Mouse (Mus musculus) heart, embryonic 14.5 days (tissue): Measurements from ENCODE around the gene Cxcr5. TPM values are rescaled to one million over a fixed set of nuclear protein-coding genes. Genes with fewer than 3 reads are reported as not detected.

Experiments
- ATAC-seq: fragments of 200-750 bp; cut with Nextera tagmentation; 2 replicates; pipeline ENCODE4 v1.8.0; 2017; ENCODE audit warnings: low read depth, moderate TSS enrichment; ENCODE audit not compliant: insufficient number of reproducible peaks, insufficient read depth, low FRiP score
- H3K27ac ChIP-seq, 2 experiments: fragments of 200-500 bp in 1 of 2; fragments of 300-500 bp in 1 of 2; sonication (generic) in 1 of 2; replicated peaks in 1 of 2; 2 replicates each; pipeline ENCODE4 v1.5.1; 2012 to 2014; ENCODE audit warnings: low read depth in 2 of 2, low read length in 2 of 2, control low read depth in 1 of 2, mild to moderate bottlenecking in 1 of 2, mixed read lengths in 1 of 2; ENCODE audit not compliant: control insufficient read depth in 1 of 2, insufficient read depth in 1 of 2
- H3K27me3 ChIP-seq: fragments of 300-500 bp; sonication (generic); 2 replicates; pipeline ENCODE4 v1.6.1; 2014; ENCODE audit warnings: mild to moderate bottlenecking, low read length, control low read depth; ENCODE audit not compliant: control insufficient read depth, insufficient read depth
- H3K36me3 ChIP-seq: fragments of 300-500 bp; sonication (generic); 2 replicates; pipeline ENCODE4 v1.6.1; 2014; ENCODE audit warnings: mild to moderate bottlenecking, control low read depth, low read length, mixed read lengths; ENCODE audit not compliant: control insufficient read depth, insufficient read depth
- H3K4me1 ChIP-seq, 2 experiments: fragments of 200-500 bp in 1 of 2; fragments of 300-500 bp in 1 of 2; sonication (generic) in 1 of 2; 2 replicates each; pipeline ENCODE4 v1.6.1; 2012 to 2014; ENCODE audit warnings: low read length in 2 of 2, control low read depth in 1 of 2, mixed read lengths in 1 of 2; ENCODE audit not compliant: control insufficient read depth in 2 of 2, insufficient read depth in 2 of 2
- H3K4me2 ChIP-seq: fragments of 300-500 bp; sonication (generic); 2 replicates; pipeline ENCODE4 v1.6.1; 2014; ENCODE audit warnings: mild to moderate bottlenecking, low read length
- H3K4me3 ChIP-seq, 2 experiments: fragments of 200-500 bp in 1 of 2; fragments of 300-500 bp in 1 of 2; sonication (generic) in 1 of 2; 2 replicates each; pipeline ENCODE4 v1.5.1; 2012 to 2014; ENCODE audit warnings: low read length in 2 of 2, mild to moderate bottlenecking in 2 of 2, control low read depth in 1 of 2, low read depth in 1 of 2, moderate library complexity in 1 of 2; ENCODE audit not compliant: control insufficient read depth in 1 of 2, insufficient read depth in 1 of 2
- H3K9ac ChIP-seq: fragments of 300-500 bp; sonication (generic); 2 replicates; pipeline ENCODE4 v1.6.1; 2014; ENCODE audit warnings: mild to moderate bottlenecking, low read length
- H3K9me3 ChIP-seq: fragments of 300-500 bp; sonication (generic); 2 replicates; pipeline ENCODE4 v1.6.1; 2016; ENCODE audit warnings: low read length, control low read depth; ENCODE audit not compliant: control insufficient read depth
- WGBS: fragments of 180-500 bp; shearing (Covaris S2); extraction: QIAGEN DNeasy Blood & Tissue Kit; methylation state at CpG from one replicate; pipeline ENCODE4 v1.1.7; 2014; 5-methylcytosine and 5-hydroxymethylcytosine counted together
- polyA plus RNA-seq: library from polyadenylated mRNA; unstranded; fragments of >200 nt; fragmentation: Nextera tagmentation; extraction: Ambion mirVana; gene quantifications from 2 replicates; pipeline ENCODE4 v1.2.1, GENCODE M21; 2014

Gene Cxcr5
- polyA plus RNA-seq, 1 experiment from 2014 or later = not detected

DNA sequence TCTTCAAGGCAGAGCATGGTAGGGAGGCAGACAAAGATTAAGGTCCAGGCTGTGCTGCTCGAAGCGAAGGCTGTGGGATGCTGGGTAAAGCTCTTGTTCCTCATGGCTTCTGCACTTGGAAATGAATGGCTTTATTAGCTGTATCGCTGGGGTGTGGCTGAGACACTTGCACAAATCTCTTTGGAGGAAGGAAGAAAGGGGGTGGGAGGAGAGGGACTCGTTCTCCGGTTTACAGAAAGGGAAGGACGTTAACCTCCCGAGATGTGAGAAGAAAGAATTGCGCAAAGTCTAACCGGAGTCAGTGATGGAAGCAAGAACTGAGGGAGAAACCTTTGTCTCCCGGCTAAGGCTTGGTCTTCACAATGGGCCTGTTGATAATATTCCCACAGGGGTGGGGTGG is 10.5 kb downstream of the Cxcr5 start:
- no peak overlapping the region for H3K9ac ChIP-seq
- H3K9me3 ChIP-seq = no peaks in the 10 kb centered on the region
- no peak overlapping the region for H3K4me2 ChIP-seq
- 87% methylated on average over 10 of the region's 10 CpGs for WGBS
- H3K27me3 ChIP-seq = no peaks in the 10 kb centered on the region
- no peak overlapping the region for H3K27ac ChIP-seq
- H3K36me3 ChIP-seq = no peaks in the 10 kb centered on the region
- no peaks in the 10 kb centered on the region; a peak in 1 of 4 replicates for H3K4me1 ChIP-seq
- H3K4me3 ChIP-seq = no peak overlapping the region
- ATAC-seq = no peak

DNA sequence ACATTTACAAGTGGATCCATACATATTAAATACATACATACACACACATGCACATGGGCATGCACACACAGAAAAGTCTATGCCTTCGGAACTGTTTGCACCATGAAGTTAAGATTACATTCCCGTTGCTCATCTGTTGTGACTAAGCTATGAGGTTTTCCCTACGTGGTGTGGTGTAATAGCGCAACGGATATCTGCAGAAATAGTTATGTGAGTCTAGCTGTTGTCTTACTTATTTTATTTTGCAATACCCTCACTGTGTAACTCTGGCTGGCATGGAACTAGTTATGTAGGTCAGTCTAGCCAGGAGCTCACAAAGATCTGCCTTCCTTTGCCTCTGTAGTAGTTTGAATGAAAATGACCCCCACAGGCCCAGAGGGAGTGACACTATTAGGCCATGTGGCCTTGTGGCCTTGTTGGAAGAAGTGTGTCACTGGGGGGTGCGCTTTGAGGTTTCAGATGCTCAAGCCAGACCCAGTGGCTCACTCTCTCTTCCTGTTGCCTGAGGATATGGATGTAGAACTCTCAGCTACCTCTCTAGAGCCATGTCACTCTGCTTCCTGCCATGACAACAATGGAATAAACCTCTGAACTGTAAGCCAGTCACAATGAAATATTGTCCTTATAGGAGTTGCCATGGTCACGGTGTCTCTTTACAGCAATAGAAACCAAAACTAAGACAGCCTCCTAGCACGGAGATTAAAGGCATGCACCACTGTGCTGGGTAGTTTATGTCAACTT is 13.1 kb downstream of the Cxcr5 start:
- WGBS = 90% methylated on average over 8 of the region's 8 CpGs
- no peak for ATAC-seq
- Histone ChIP-seq H3K27ac (no peak overlapping the region), H3K9me3 (no peaks in the 10 kb centered on the region), H3K4me2 (no peak overlapping the region), H3K4me3 (no peak overlapping the region), H3K4me1 (no peaks in the 10 kb centered on the region; a peak in 1 of 4 replicates), H3K27me3 (no peaks in the 10 kb centered on the region), H3K9ac (no peak overlapping the region), H3K36me3 (no peaks in the 10 kb centered on the region)

DNA sequence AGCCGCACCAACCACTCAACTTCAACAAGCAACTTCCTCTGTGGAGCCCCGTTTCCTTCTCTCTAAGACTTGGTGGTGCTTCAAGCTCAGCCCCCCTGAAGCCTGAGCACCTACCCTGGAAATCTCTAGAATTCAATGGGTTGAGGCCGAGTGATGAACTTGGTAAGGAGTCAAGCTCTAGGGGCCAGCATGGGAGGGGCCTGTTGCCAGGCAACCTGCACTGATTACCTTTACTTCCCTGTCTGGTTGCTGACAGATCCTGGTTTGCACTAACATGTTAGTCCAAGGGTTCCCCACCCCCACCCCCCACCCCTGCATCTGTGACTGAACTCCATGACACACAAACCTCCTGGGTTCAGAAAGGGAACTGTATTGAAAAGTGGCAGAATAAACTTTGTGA is 16.7 kb downstream of the Cxcr5 start:
- H3K4me1 ChIP-seq = no peaks in the 10 kb centered on the region
- H3K4me2 ChIP-seq = no peak overlapping the region
- no peaks in the 10 kb centered on the region for H3K9me3 ChIP-seq
- no peak overlapping the region for H3K9ac ChIP-seq
- 64% methylated on average over 3 of the region's 3 CpGs for WGBS
- no peak for ATAC-seq
- H3K4me3 ChIP-seq = no peak overlapping the region
- H3K27ac ChIP-seq = no peak overlapping the region
- no peaks in the 10 kb centered on the region for H3K36me3 ChIP-seq
- no peaks in the 10 kb centered on the region for H3K27me3 ChIP-seq

DNA sequence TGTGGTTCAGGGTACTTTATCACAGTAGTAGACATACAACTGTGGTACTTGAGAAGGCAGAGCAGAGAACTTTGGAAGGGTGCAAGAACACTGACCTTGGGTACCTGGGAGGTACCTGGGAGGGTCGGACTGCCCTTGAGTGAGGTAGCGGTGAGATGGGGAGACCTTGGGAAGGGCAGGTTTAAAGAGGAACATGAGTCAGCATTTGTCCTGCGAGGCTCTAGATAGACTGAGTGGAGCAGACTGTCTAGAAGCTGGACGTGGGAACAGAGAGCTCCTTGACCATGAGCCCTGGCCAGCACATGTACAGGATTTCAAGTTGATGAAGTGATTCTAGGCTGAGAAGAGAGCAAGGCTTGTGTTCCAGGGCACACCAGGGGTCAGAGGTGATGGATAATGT is 19.3 kb downstream of the Cxcr5 start:
- WGBS = 61% methylated on average over 4 of the region's 4 CpGs
- H3K4me3 ChIP-seq = no peak overlapping the region
- no peak for ATAC-seq
- no peak overlapping the region for H3K27ac ChIP-seq
- H3K36me3 ChIP-seq = no peaks in the 10 kb centered on the region
- H3K4me2 ChIP-seq = no peak overlapping the region
- peaks cover 6 to 7% of the 10 kb centered on the region in 2 experiments; a peak in 3 of 4 replicates for H3K4me1 ChIP-seq
- no peak overlapping the region for H3K9ac ChIP-seq
- H3K9me3 ChIP-seq = no peaks in the 10 kb centered on the region
- no peaks in the 10 kb centered on the region for H3K27me3 ChIP-seq

DNA sequence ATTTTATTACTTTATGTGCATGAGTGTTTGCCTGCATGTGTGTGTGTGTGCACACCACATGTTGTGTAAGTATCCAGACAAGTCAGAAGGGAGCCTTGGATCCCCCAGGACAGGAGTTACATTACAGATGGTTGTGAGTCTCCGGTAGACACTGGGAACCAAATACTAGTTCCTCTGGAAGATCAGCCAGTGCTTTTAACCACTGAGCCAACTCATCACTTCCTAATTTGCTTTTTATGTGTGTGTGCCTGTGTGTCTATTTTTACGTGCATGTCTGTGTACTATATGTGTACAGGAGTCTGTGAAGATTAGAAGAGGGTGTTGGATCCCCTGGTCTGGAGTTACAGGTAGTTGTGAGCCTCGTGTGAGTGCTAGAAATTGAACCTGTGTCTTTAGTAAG is 21.0 kb downstream of the Cxcr5 start:
- H3K9ac ChIP-seq = no peak overlapping the region
- WGBS = 75% methylated on average over 3 of the region's 3 CpGs
- no peak overlapping the region for H3K27ac ChIP-seq
- H3K4me2 ChIP-seq = no peak overlapping the region
- H3K4me3 ChIP-seq = no peak overlapping the region
- H3K9me3 ChIP-seq = no peaks in the 10 kb centered on the region
- no peaks in the 10 kb centered on the region for H3K27me3 ChIP-seq
- peaks cover 6 to 12% of the 10 kb centered on the region in 2 experiments; a peak in 3 of 4 replicates for H3K4me1 ChIP-seq
- ATAC-seq = no peak
- H3K36me3 ChIP-seq = no peaks in the 10 kb centered on the region

DNA sequence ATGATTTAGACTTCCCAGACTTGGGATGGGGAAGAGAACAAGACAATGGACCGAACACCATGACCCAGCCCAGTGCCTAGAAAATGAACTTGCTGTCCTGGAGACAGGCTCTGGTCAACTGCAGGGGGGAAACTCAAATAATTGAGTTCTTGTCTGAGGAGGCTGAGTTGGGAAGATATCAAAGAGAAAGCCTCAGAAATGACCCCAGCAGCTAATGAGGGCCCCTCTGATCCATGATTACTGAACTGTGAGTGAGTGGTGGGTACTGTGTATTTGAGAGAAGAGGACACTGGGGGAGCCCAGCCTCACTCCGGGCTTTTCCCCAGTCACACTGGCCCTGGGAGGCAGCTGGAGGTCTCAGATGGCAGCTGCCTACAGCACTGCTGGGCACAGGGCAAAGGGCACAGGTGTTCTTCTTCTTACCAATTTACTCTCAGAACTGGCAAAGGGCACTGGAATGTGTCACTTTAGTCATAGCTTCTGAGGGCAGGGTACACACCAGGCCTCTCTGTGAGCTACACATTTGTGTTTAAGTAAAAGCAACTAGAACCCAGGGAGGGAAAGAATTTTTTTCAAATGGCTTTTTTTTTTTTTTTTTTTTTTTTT is 21.8 kb downstream of the Cxcr5 start:
- no peaks in the 10 kb centered on the region for H3K9me3 ChIP-seq
- H3K27me3 ChIP-seq = no peaks in the 10 kb centered on the region
- H3K4me3 ChIP-seq = no peak overlapping the region
- no peak overlapping the region for H3K27ac ChIP-seq
- ATAC-seq = no peak
- 85% methylated on average over 2 of the region's 2 CpGs for WGBS
- no peaks in the 10 kb centered on the region for H3K36me3 ChIP-seq
- H3K4me2 ChIP-seq = no peak overlapping the region
- H3K4me1 ChIP-seq = peaks cover 6 to 12% of the 10 kb centered on the region in 2 experiments; a peak in 3 of 4 replicates
- H3K9ac ChIP-seq = no peak overlapping the region

DNA sequence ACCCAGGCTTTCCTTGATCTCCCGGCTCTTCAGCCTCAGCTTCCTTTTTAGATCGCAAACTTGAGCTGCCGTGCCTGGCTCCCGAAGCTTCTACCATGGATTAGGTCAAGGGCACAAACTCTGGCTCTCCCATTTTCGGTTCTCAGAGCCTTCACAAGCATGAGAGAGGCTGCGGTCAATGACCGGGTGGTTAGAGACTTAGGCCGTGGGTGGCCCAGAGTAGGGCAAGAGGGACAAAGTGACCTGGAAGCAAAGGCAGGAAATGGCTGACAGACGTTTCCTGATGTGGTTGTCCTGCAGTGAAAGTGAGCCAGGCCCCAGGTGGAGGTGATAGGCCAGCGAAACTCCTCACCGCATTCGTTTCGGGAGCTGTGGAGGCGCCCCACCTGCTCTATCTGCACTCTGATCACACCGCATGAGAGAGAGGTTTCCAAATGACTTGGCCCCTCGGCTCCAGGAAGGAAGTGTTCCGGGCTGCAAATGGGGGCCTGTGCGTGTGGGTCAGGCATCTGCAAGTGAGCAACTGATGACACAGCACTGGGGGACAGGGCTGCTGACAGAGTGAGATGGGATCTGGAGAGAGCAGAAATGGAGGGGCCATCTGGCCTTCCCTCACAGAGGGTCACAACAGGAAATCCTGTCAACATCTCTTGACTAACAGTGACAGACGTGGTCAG is 23.9 kb downstream of the Cxcr5 start:
- Histone ChIP-seq H3K9ac (no peak overlapping the region), H3K27me3 (no peaks in the 10 kb centered on the region), H3K4me3 (no peak overlapping the region), H3K4me1 (peaks cover 6 to 12% of the 10 kb centered on the region in 2 experiments; a peak in 3 of 4 replicates), H3K27ac (no peak overlapping the region), H3K4me2 (0 out of 2 replicates have a peak overlapping the region, but pooled peaks have one; percentile 14), H3K36me3 (no peaks in the 10 kb centered on the region), H3K9me3 (no peaks in the 10 kb centered on the region)
- peak; percentile 21; the same call in 1 of the 2 replicates for ATAC-seq
- 40% methylated on average over 19 of the region's 19 CpGs for WGBS
